Mouse (Mus musculus) embryonic fibroblast, embryonic 13.5 days (primary cell): ENCODE results near the gene Nelfcd.

ENCODE experiments used
- CTCF ChIP-seq: IDR thresholded peaks from 2 replicates; pipeline ENCODE4 v1.5.1; 2011; ENCODE audit warnings: mild to moderate bottlenecking, control low read depth, low read length, moderate library complexity, borderline replicate concordance; ENCODE audit not compliant: insufficient read depth
- POLR2A ChIP-seq: IDR thresholded peaks from 2 replicates; pipeline ENCODE4 v1.6.1; 2011; ENCODE audit warnings: low read depth, mild to moderate bottlenecking, control low read depth, low read length, moderate library complexity

GRCm38 (mm10) chr2:174434943-174435342 is 19.3 kb downstream of the Nelfcd start:
- TF ChIP-seq POLR2A (no peak), CTCF (no peak)
